Mouse (Mus musculus) lung, embryonic 14.5 days (tissue): Measurements from ENCODE around the gene Msi2. TPM values are rescaled to one million over a fixed set of nuclear protein-coding genes. Genes with fewer than 3 reads are reported as not detected.

Experiments used
- ATAC-seq: fragments of 200-750 bp; cut with Nextera tagmentation; 2 replicates; pipeline ENCODE4 v1.8.0; 2017; ENCODE audit warnings: mild to moderate bottlenecking, moderate TSS enrichment, moderate library complexity; ENCODE audit not compliant: insufficient read depth
- DNase-seq: peaks from one replicate; pipeline ENCODE4 v3.0.0-alpha.2; 2015
- H3K27ac ChIP-seq: fragments of 300-500 bp; sonication (generic); 2 replicates; pipeline ENCODE4 v1.5.1; 2014; ENCODE audit warnings: low read depth, mild to moderate bottlenecking, moderate library complexity
- H3K27me3 ChIP-seq: fragments of 300-500 bp; sonication (generic); 2 replicates; pipeline ENCODE4 v1.6.1; 2014; ENCODE audit warnings: low read length, control low read depth; ENCODE audit not compliant: insufficient read depth
- H3K36me3 ChIP-seq: fragments of 300-500 bp; sonication (generic); 2 replicates; pipeline ENCODE4 v1.6.1; 2014; ENCODE audit warnings: control low read depth; ENCODE audit not compliant: insufficient read depth
- H3K4me1 ChIP-seq: fragments of 300-500 bp; sonication (generic); 2 replicates; pipeline ENCODE4 v1.6.1; 2014; ENCODE audit warnings: antibody characterized with exemption, control low read depth; ENCODE audit not compliant: insufficient read depth
- H3K4me2 ChIP-seq: fragments of 300-500 bp; sonication (generic); 2 replicates; pipeline ENCODE4 v1.6.1; 2014; ENCODE audit warnings: mild to moderate bottlenecking
- H3K4me3 ChIP-seq: fragments of 300-500 bp; sonication (generic); 2 replicates; pipeline ENCODE4 v1.5.1; 2014; ENCODE audit warnings: low read depth, low read length
- H3K9ac ChIP-seq: fragments of 300-500 bp; sonication (generic); 2 replicates; pipeline ENCODE4 v1.6.1; 2014
- H3K9me3 ChIP-seq: fragments of 300-500 bp; sonication (generic); 2 replicates; pipeline ENCODE4 v1.6.1; 2016; ENCODE audit warnings: low read depth, low read length, control low read depth
- CTCF ChIP-seq: IDR thresholded peaks from 2 replicates; pipeline ENCODE4 v1.5.1; 2016; ENCODE audit warnings: antibody characterized with exemption, low read depth
- WGBS: fragments of 180-500 bp; shearing (Covaris S2); extraction: QIAGEN DNeasy Blood & Tissue Kit; methylation state at CpG from one replicate; pipeline ENCODE4 v1.1.7; 2014; 5-methylcytosine and 5-hydroxymethylcytosine counted together
- microRNA-seq: library from miRNA; unstranded; fragments of <30 nt; microRNA quantifications from one replicate; pipeline ENCODE4, GENCODE M21; 2016; ENCODE audit warnings: borderline number of aligned reads
- polyA plus RNA-seq: library from polyadenylated mRNA; unstranded; fragments of >200 nt; fragmentation: Nextera tagmentation; extraction: Ambion mirVana; gene quantifications from 2 replicates; pipeline ENCODE4 v1.2.1, GENCODE M21; 2014

The Msi2 gene
- polyA plus RNA-seq, 1 experiment from 2014 or later: 12.7 TPM

DNA sequence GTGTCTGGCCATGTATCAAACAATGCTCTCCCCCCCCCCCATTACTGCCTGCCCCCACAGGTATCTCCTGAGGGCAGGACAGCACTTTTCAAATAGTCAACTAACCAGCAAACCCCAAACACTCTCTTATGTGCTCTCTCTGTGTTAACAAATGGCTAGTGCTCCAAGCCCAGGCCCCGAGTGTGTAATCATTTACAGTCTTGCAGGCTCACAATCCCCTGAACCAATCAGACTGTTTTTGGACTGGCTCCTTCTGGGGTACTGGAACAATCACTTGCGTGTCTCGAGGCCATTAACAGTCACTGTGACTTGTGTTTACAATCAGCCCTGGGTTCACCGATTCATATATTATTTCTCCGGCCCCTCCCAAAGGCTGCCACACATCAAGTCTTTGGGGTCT is 423.0 kb downstream of the Msi2 start:
- WGBS: 48% methylated on average over 5 of the region's 5 CpGs
- no peaks in the 10 kb centered on the region for H3K9me3 ChIP-seq
- TF ChIP-seq CTCF: no peak
- peaks cover 19% of the 10 kb centered on the region; the same call in 1 of the 2 replicates for H3K27me3 ChIP-seq
- ATAC-seq: no peak
- no peak for DNase-seq
- H3K27ac ChIP-seq: no peak overlapping the region
- no peak overlapping the region for H3K9ac ChIP-seq
- H3K4me2 ChIP-seq: no peak overlapping the region
- H3K4me3 ChIP-seq: no peak overlapping the region
- H3K36me3 ChIP-seq: no peaks in the 10 kb centered on the region
- H3K4me1 ChIP-seq: no peaks in the 10 kb centered on the region

DNA sequence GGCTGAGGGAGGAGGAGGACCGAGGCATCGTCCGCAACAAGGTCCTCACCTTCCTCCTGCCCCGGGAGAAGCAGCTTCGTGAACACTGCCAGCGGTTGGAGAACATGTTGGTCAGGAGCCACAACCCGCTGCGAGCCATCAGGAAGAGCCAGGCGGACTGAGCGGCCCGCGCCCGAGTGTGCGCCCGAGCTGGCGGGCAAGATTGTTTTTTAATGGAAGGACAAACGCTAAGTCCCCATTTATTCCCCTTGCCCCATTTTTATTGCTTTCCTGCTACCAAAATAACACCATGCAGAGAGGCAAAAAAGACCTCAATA is 424.0 kb downstream of the Msi2 start:
- Histone ChIP-seq H3K9ac (0 out of 2 replicates have a peak overlapping the region, but pooled peaks have one; percentile 13), H3K4me3 (peak overlapping the region; percentile 22), H3K4me1 (no peaks in the 10 kb centered on the region), H3K9me3 (no peaks in the 10 kb centered on the region), H3K27me3 (peaks cover 19% of the 10 kb centered on the region; the same call in 1 of the 2 replicates), H3K4me2 (peak overlapping the region; percentile 54), H3K27ac (no peak overlapping the region), H3K36me3 (no peaks in the 10 kb centered on the region)
- 24% methylated on average over 17 of the region's 17 CpGs for WGBS
- ATAC-seq (no peak), DNase-seq (no peak)
- no peak for TF ChIP-seq CTCF

DNA sequence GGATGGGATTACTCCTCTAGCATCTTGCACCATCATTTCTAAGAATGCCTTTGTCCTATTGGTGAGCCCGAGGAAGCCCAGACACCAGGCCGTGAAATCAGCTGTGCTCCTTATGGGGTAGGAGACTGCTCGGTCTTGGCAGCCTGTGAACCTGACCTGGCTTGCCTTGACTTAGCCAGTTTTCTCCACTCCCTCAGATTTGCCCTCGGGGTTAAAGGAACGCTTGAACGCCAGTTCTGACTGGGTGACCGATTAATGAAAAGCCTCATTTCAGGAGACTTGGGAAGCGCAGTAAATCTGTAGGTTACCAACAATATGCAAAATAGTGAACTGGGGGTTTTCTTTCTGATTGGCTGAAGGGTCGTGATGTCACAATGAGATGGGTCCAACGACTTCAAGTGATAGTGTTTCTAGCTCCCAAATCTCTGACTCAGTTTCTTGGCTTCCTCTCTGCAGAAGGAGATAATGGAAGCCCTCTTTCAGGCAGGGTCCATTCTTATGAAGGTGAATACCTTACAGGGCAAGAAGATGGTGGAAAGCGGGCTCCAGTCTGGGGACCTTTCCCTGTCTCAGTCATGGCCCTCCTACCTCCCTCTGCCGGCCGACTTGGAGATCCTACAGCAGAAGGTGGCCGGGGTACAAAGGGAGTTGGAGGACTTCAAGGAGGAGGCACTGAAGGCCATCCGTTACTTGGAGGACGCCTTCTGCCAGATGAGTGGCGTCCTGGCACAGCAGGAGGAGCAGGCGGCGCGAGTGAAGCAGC is 424.5 kb downstream of the Msi2 start, which contains the start of gene Ccdc182:
Gene Ccdc182 (plus strand): TSS at position 428 of the 763 bp plus-strand sequence.
- no peak for DNase-seq
- H3K27ac ChIP-seq: no peak within 1 kb of the TSS
- peak within 1 kb of the TSS; percentile 54 for H3K4me2 ChIP-seq
- no peak for ATAC-seq
- H3K9me3 ChIP-seq: no peaks in the 10 kb centered on the region
- WGBS: 40% methylated on average over 20 of the region's 20 CpGs
- peak within 1 kb of the TSS; percentile 22 for H3K4me3 ChIP-seq
- H3K9ac ChIP-seq: 0 out of 2 replicates have a peak within 1 kb of the TSS, but pooled peaks have one; percentile 13
- TF ChIP-seq CTCF: peak; percentile 42
- peaks cover 19% of the 10 kb centered on the region; the same call in 1 of the 2 replicates for H3K27me3 ChIP-seq
- no peaks in the 10 kb centered on the region for H3K4me1 ChIP-seq
- no peaks in the 10 kb centered on the region for H3K36me3 ChIP-seq

DNA sequence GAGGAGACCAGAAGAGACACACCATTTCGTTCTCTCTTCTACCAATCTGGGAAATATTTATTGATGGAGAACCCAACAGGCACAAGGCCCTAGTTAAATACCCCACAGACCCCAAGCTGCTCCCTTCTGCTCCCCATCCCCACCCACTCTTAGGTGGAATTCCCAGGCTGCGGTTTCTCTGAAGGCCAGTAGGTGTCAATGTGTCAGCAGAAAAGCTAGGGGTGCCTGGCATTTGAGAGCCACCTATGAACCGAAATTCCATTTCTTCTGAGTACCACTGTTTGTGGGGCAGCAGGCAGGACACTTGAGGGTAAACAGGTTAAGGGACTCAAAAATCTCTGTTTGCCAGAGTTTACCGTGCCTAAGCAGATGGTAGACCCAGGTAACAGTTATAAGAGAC is 426.6 kb downstream of the Msi2 start:
- H3K27me3 ChIP-seq: peaks cover 19% of the 10 kb centered on the region; the same call in 1 of the 2 replicates
- DNase-seq: peak; percentile 65
- TF ChIP-seq CTCF: peak; percentile 81
- H3K9me3 ChIP-seq: no peaks in the 10 kb centered on the region
- H3K36me3 ChIP-seq: no peaks in the 10 kb centered on the region
- H3K9ac ChIP-seq: no peak overlapping the region
- no peak for ATAC-seq
- WGBS: 44% methylated on average over 4 of the region's 4 CpGs
- H3K4me1 ChIP-seq: no peaks in the 10 kb centered on the region
- no peak overlapping the region for H3K4me3 ChIP-seq
- no peak overlapping the region for H3K27ac ChIP-seq
- H3K4me2 ChIP-seq: no peak overlapping the region

DNA sequence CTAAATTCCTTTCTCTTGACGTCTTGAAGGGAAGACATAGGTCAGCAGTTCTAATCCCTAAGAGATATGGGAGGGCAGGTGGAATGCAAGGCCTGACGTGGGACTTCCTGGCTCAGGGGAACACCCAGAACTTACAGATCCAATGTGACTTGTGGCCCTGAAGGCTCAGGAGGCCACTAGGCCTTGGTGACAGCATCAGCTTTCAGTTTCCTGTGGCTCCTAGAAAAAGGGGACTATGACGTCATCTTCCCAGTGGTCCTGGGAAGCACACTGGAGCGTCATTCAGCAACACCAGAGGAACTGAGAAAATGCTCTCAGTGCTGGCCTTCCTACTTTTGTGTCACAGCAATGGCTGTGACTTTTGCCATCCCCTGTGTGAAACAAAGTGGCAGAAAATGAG is 427.1 kb downstream of the Msi2 start:
- no peak for ATAC-seq
- no peak overlapping the region for H3K4me3 ChIP-seq
- H3K27ac ChIP-seq: no peak overlapping the region
- DNase-seq: no peak
- H3K27me3 ChIP-seq: peaks cover 19% of the 10 kb centered on the region; the same call in 1 of the 2 replicates
- no peak overlapping the region for H3K4me2 ChIP-seq
- no peaks in the 10 kb centered on the region for H3K4me1 ChIP-seq
- H3K36me3 ChIP-seq: no peaks in the 10 kb centered on the region
- WGBS: 44% methylated on average over 4 of the region's 4 CpGs
- no peak overlapping the region for H3K9ac ChIP-seq
- no peaks in the 10 kb centered on the region for H3K9me3 ChIP-seq
- TF ChIP-seq CTCF: no peak

Small RNAs within 50 kb of the gene (microRNA-seq; reads per million reads assigned to microRNA genes)
- not detected for gene Mir378b

Other genes starting within 250 kb of the Msi2 start
- gene Akap1, start 146.1 kb upstream of the Msi2 start, polyA plus RNA-seq: 18.8 and 20.6 TPM in 2 replicates
- 83.4 and 83.6 TPM in 2 replicates for gene Scpep1, start 237.0 kb upstream of the Msi2 start, polyA plus RNA-seq
- not detected in 2 replicates for gene Elobl, start 248.4 kb upstream of the Msi2 start, polyA plus RNA-seq